Mouse (Mus musculus) T-cell, adult 2 months (primary cell): ENCODE data around the gene Slc35c1.

Experiments used
- DNase-seq: peaks from one replicate; pipeline ENCODE4 v3.0.0; 2022; ENCODE audit warnings: low spot score

The Slc35c1 gene

DNA sequence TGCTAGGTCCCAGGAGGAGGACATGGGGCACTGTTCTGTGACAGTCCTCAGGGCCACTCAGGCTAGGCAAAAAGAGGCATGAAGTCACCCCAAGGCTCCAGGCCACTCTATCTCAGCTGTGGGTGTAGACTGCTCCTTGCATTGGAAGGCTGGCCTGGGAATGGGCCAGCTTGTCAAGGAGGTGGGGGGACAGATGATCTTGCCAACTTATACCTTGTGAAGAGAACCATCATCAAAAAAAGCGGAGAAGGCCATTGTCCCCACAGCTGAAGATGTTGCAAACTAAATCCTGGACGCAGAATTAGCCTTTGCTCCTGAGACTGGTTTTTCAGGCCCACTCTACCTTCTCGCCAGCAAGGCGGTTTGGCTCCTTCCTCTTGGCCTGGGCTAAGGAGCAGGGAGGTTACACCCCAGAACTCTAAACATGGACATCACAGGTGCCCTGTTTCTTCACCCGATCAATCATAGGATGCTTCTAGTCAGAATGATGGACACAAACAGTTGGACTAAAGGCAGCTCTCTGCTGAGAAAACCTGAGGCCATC lies 56.5 kb downstream of the Slc35c1 start:
- no peak for DNase-seq
